Mouse (Mus musculus) thymus, adult 2 months (tissue): ENCODE results near the gene Arl6ip1.

ENCODE experiments used
- CTCF ChIP-seq: fragments of 200-500 bp; IDR thresholded peaks from 2 replicates; pipeline ENCODE4 v1.5.1; 2012; ENCODE audit warnings: mild to moderate bottlenecking, control low read depth, low read length, moderate library complexity, borderline replicate concordance; ENCODE audit not compliant: control insufficient read depth, poor library complexity, insufficient read depth; ENCODE audit errors: extremely low read depth
- POLR2A ChIP-seq: fragments of 200-500 bp; IDR thresholded peaks from 2 replicates; pipeline ENCODE4 v1.6.1; 2012; ENCODE audit warnings: mild to moderate bottlenecking, low read length, control low read depth, moderate library complexity; ENCODE audit not compliant: control insufficient read depth, poor library complexity, insufficient read depth; ENCODE audit errors: extremely low read depth

DNA sequence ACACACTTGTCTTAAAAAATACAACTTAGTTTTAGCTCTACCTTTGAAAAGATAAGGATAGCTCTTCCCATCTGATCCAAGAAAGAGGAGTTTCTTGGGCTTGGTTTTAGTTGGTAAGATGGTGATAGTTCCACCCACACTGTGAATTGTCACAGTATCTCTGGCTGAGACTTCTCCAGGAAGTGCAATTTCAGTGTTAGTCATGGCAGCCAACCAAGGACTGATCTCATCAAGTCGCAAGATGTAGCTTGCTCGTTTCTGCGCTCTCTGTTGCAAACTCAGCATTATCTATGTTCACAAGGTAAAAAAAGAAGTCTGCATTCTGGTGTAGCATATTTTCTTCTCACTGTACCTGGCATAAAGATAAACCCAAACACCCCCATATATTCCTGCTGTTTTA is 30.7 kb upstream of the Arl6ip1 start:
- TF ChIP-seq CTCF (no peak), POLR2A (no peak)
